Mouse (Mus musculus): ENCODE measurements around the gene Gm42669. TPM values are rescaled to one million over a fixed set of nuclear protein-coding genes. Genes with fewer than 3 reads are reported as not detected.
A peak's percentile ranks its signal among the peaks of the same experiment; 100 is the strongest.

The Gm42669 gene
- total RNA-seq, 2 experiments from 2014 or later, result not detected

DNA sequence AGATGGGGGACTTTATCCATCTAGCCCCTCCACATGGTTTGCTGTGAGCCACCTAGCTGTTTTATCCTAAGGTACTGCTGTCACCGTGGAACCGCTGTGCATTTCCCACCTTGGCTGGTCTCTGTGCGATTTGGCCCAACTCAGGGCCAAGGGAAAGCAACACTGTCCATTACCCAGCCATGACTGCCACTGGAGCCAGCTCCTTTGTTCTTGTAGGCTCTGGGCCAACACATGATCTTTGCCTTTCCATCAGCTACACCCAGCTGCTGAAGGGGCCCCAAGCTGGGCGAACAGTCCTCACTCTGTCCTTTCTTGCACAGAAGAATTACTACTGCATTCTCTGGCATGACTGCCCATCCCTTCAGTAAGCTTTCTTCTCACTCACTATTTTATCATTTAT, 11.2 kb downstream of the Gm42669 start:
- no peak for DNase-seq (ENCODE audit: low spot score in 2 of 2)

DNA sequence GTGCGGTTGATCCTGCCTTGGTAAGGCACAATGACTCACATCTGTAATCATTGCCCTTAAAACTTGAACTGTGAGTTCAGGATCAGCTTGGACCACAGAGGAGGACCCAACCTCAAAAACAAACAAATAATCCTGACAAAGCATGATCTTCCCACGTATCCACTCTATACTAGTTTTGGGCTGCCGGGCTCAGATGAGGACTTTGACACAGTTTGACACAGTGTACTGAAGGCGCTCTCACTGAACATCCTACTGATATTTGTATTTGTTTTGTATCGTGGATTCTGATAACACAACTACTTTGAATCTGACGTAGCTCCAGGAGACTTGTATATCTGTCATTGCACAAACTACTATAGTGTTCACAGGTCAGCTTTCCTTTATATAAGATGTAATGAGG, 14.0 kb downstream of the Gm42669 start:
- DNase-seq (ENCODE audit: low spot score in 2 of 2), result no peak

DNA sequence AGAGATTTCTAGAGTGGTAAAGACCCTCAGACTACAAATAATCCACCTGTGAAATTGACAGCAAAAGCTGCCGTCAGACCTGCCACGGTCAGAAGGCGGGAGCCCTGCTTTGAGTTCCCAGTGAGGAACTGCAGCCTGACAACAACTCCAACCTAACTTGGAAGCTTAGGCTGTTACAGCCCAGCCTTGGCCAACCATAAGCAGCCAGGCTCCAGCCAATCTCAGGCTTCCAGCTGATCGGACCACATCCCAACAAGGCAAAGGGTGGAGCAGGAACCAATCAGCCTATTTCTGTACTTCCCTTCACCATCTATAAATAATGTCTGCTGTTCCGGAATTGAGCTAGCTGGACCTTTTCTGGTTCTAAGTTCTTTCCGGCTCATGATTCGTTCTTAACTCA, 14.5 kb downstream of the Gm42669 start:
- DNase-seq (ENCODE audit: low spot score in 2 of 2), result no peak

DNA sequence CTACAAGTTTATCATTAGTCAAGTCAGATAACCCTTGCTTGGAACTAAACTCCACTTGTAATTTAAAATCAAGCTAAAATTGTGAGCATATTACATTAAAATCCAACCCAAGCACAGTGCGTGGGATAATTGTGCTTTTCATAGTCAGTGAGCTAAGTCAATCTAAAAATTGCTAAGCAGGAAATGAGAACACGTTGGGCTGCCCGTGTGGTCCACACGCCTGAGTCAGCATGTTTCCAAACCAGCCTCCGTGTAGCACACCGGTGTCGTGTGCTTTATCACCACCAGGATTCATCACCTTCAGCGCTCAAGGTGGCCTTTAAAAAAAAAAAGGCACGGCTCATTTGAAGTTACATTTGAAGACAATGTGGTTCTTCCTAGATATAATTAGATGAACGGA, 16.9 kb downstream of the Gm42669 start:
- DNase-seq (ENCODE audit: low spot score in 2 of 2), result no peak

DNA sequence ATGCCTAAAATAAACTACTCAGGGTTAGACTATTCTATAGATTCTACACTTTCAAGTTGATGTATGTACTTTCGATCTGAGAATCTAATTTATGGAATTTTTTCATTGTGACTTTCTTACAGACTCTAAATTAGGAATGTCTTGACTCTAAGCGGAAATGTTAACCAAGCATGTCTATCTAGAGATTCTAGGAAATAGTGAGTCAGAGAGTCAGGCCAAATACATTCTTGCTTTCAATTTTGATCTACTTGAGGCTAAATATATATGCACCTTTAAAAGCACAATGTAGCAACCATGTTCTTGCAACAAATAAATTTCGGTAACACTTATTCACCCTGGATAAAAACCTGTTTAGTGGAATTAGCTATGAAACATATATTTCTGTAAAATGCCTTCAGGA, 21.4 kb downstream of the Gm42669 start:
- DNase-seq (ENCODE audit: low spot score in 2 of 2), result no peak

DNA sequence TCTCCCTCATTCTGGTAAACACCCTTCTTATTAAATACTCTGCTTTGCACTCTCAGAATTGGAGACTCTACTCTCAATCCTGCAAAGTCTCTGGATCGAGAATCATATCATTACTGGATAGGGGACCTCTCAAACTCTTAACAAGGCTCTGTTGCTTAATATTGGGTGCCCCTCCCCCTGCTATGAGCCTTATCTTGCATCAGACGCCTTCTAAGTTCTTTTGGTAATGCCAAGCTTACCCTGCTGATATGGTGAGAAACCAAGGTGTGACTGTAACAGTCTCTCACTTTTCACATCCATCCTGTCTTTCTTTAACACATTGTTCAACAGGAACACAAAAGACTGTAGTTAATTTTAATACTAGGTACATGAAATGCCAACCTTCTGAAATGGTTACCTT, 26.2 kb downstream of the Gm42669 start:
- DNase-seq (ENCODE audit: low spot score in 2 of 2), result no peak

DNA sequence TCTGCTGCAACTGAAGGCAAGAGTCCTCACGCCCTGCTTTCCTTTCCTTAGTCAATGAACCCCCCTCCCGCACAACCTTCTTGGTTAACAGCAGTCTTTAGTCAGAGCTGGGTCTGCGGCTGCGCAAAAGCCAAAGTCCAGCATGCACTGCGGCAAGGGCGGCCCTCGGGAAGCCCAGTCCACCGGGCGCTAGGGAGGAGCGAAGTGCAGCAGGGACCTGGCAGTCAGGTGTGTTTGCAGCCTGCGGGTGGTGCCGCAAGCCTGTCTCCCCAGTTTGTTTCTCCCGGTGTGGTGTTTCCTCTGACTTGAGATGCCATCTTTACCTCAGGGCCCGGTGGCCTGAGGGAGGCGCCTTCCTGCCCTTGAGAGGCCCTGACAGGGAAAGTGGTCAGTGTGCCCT, 27.2 kb downstream of the Gm42669 start, which contains the start of gene 1700028K03Rik:
Gene 1700028K03Rik, plus strand, starts transcription at position 129 of the 400 bp plus-strand sequence.
- DNase-seq (ENCODE audit: low spot score in 2 of 2), result no peak

DNA sequence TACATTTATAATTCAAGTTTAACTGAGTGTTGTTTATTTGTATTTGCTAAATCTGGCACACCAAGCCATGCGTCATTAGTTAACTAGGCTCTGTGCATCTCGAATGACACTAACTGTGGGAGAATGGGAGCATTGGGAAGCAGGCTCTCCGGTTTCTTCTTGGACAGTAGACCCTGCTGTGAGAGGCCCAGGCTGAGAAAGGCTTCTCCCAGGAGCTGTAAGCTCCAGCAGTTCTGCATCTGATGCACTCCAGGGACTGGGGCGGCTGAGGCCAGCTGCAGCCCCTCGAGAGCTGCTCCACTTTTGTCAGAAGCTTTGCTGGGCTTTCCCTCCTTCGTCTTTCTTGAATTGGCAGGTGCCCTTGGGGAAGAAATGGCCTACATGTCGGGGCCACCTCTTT, 34.3 kb downstream of the Gm42669 start:
- DNase-seq (ENCODE audit: low spot score in 2 of 2), result no peak

DNA sequence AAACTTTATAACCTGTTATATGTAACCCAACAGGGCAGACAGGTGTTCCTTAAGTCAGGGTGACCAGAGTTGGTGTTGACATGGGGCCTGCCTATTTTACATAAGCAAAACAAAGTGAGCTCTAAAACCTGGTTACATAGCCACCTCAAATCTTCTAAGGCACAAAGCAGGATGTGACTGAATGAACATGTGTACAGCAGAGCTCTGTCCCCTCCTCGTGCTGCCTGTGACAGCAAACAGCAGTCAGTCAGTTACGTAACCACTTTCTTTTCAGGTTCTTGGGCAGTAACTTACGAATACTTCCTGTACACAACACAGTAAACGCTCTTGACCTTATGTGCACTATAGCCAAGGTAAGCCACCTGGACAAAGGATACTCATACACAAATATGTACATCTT, 38.5 kb downstream of the Gm42669 start:
- DNase-seq (ENCODE audit: low spot score in 2 of 2), result no peak

DNA sequence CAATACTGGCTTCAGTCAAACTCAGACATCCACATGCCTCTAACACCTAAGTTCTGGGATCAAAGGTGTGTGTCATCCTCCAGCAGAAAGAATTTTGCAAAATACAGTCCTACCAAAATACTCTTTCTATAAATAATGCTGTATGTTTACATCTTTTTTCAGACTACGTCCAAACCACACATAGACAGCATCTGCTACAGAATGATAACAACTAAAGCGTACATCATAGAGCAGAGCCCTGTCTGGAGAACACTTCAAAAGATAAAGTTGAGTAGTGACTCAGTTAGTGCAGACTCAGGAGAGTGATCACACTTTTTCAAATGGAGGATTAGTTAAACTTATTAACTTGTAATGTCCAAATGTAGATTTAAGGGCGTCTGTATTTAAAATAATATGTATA, 40.5 kb downstream of the Gm42669 start:
- no peak for DNase-seq (ENCODE audit: low spot score in 2 of 2)

DNA sequence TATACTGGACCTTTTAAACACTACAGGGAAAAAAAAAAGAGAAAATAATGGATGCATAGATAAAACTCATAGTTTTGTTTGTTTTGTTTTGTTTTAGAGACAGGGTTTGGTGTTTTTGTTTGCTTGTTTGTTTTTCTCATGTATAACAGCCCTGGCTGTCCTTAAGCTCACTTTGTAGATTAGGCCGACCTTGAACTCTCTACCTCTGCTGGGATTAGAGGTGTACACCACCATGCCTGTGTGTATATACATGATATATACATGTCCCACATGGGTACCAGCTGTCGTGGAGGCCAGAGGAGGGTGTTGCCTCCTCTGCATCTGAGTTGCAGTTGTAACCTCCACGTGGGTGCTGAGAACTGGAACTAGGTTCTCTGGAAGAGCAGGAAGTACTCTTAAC, 41.0 kb downstream of the Gm42669 start:
- DNase-seq (ENCODE audit: low spot score in 2 of 2), result no peak

DNA sequence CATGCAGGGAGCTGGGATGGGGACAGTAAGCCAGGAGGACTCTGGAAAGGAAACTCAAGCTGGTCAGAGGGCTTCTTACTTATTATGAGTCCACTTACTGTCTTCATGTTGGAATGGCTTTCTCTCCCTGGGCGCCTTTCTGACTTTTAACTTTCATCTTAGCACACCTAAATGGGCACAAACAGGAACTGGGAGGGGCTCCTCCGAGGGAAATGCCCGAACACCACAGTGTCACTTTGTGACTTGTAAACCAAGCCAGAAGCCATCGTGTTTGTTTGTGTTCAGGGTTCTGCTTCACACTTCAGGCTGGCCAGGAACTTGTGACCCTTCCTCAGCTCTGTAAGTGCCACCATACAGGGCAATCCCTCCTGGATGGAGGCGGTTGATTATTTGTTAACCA, 46.9 kb downstream of the Gm42669 start:
- no peak for DNase-seq (ENCODE audit: low spot score in 2 of 2)

DNA sequence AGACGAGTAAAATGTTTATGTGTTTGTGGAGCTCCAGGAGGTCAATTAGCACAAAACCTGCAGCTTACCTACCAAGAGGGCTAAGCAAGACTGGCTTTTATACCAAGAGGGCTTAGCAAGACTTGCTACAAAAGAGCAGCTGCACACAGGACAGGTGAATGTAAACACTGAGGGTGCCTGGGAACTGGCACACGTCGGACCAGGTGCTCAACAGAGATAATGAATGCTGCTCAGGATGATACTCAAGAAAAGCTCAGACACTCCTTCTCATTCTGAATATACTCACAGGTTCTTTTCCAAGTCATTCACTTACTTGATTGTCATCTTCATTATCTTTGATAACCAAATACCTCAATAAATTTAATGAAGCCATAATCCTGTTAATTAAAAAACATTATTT, 49.5 kb downstream of the Gm42669 start:
- no peak for DNase-seq (ENCODE audit: low spot score in 2 of 2)

DNA sequence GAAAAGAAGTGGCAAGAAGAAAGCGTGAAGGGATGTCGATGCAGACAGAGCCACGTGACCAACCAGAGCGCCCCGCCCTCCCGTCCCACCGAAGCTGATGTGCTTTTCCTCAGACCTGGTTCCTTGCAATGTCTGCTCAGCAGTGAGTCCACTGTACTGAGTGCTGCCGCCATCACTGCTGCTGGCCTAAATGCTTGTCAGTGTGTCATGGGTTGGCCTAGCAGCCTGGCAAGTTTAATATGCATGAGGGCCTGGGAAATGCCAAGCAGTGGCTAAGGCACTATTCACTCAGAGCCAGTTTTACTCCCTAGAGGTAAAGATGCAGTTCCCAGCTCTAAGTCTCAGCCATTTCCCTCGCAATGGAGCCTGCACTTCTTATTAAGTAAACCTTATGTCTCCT, 61.7 kb downstream of the Gm42669 start:
- no peak for DNase-seq (ENCODE audit: low spot score in 2 of 2)

DNA sequence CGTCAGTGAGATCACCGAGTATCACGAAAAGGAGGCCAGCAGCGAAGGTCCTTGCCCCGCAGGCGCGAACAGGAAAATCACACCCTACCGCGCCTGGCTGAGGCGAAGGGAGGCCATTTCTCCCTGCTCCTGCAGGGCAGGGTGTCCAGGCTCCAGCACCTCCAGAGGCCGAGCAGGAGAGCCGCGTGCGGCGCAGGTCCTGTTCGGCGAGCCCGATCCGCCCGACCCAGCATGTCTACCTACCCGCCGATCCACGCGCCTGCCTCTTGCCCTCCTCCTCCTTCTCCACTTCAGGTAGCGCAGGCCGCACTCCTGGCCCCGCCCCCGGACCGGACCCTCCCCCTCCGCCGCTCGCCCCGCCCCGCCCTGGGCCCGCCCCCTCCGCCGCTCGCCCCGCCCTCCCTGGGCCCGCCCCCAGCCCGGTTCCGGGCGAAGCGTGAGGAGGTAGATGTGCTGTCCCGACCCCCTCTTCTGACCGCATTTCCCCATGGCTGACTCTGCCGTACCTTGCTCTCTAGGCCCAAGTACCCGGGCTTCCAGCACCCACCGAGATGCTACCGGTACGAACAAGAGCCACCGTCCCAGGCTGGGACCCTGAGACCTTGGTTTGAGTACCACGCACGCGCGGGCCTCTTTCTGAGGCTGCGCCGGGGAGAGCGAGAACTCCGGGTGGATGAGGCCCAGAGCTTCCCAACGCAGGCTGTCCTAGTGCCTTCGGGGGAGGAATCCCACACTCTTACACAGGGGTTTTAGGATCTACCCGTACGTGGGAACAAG, 90.1 kb downstream of the Gm42669 start, which contains the start of the genes Rpap2 and Glmn:
Gene Rpap2, plus strand, starts transcription at position 73 of the 777 bp plus-strand sequence.
Gene Glmn, minus strand, starts transcription at position 588 of the 777 bp plus-strand sequence.
- DNase-seq (ENCODE audit: low spot score in 2 of 2), result peak; percentile 73 to 85

DNA sequence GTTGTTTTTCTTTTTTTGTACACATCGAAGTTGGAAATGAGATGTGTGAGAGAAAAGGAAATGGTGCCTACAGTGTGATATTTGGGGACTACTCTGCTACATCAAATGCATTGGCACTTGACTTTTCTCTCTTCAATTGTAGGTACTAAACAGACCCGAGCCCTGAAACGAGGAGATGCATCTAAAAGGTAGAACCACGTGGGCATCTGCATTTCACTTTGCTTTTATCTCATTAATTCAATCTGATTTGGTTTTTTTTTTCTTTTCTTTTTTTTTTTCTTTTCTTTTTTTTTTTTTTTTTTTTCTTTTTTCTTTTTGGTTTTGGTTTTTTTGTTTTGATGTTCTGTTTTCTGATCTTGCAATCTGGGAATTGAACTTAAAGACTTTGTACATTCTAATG, 91.0 kb downstream of the Gm42669 start:
- DNase-seq (ENCODE audit: low spot score in 2 of 2), result no peak

DNA sequence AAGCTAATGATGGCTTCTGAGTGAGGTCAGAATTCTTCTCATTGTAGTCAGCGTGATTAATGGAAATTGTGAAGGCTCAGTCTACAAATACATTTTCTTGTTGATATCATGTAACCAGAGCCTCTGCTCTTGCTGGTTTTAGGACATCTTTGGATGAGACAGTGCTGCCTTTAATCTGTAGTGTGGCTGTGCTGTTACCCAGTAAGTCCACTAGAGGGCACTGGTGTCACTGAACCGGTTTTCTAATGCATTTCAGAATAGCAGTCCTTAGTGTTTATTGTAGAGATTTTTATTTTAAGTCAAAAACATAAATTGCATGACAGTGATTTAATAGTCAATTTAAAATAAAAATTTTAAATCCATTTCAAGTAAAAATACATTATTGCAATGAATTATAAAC, 103.8 kb downstream of the Gm42669 start:
- DNase-seq (ENCODE audit: low spot score in 2 of 2), result peak in 1 of 2 experiments; percentile 19

DNA sequence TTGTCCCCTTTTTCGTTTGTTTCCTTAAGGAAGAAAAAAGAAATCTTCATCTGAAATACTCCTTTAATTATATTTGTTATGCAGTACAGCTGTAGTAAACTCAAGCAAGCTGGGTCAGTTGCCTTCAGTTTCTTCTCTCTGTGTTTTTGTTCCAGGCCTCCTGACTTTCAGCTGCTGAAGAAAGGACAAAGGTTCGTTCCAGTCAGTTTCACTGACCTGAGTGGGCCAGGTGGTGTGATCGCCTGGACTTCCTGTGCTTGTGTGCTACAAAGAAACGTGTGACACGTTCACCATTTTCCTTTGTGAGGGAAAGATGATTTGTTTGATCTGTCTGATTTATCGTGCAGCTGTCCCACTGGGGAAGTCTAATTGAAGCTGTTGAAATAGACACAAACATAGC, 110.6 kb downstream of the Gm42669 start:
- DNase-seq (ENCODE audit: low spot score in 2 of 2), result no peak

DNA sequence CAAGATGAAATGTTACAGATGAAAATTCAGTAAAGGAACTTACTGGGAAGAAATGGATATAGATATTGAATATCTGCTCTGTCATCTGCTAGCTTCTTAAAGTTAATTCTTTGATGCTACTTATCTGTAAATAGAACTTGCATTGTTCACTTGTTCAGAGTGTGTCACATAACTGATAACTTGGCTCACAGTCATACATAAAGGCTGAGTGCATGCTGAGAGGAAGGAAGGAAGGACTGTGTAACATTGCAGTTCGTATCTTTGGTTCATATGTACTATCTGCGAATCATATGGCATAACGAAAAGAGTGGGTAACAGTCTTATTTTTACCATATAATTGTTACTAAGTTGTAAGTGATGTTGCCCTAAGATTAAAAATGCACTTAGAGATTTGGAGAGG, 113.9 kb downstream of the Gm42669 start:
- no peak for DNase-seq (ENCODE audit: low spot score in 2 of 2)
